Mouse (Mus musculus): ENCODE data around the gene Pdxp.

Gene Pdxp

GRCm38 (mm10) chr15:78899740-78900584, 13.8 kb upstream of the Pdxp start, which contains the start of gene Sh3bp1:
Gene Sh3bp1, plus strand, starts transcription at chr15:78899768.
- DNase-seq (ENCODE audit: low read depth), result peak; percentile 85

GRCm38 (mm10) chr15:78900585-78901421, 12.9 kb upstream of the Pdxp start:
- DNase-seq (ENCODE audit: low read depth), result peak; percentile 48

GRCm38 (mm10) chr15:78901422-78901789, 12.3 kb upstream of the Pdxp start:
- peak; percentile 49 for DNase-seq (ENCODE audit: low read depth)

- DNase-seq (ENCODE audit: low read depth), result peak; percentile 93
Observed at GRCm38 (mm10) chr15:78903243-78903642, 10.5 kb upstream of the Pdxp start.

GRCm38 (mm10) chr15:78908399-78908798, 5.3 kb upstream of the Pdxp start:
- no peak for DNase-seq (ENCODE audit: low read depth)

GRCm38 (mm10) chr15:78908982-78909381, 4.7 kb upstream of the Pdxp start:
- no peak for DNase-seq (ENCODE audit: low read depth)

GRCm38 (mm10) chr15:78912040-78912439, 1.7 kb upstream of the Pdxp start:
- peak; percentile 72 for DNase-seq (ENCODE audit: low read depth)

GRCm38 (mm10) chr15:78914091-78914822, 538 bp downstream of the Pdxp start:
- peak; percentile 58 for DNase-seq (ENCODE audit: low read depth)

GRCm38 (mm10) chr15:78914823-78915659, 1.3 kb downstream of the Pdxp start:
- peak; percentile 37 for DNase-seq (ENCODE audit: low read depth)

GRCm38 (mm10) chr15:78915660-78916017, 1.9 kb downstream of the Pdxp start:
- peak; percentile 92 for DNase-seq (ENCODE audit: low read depth)

GRCm38 (mm10) chr15:78916052-78916826, 2.5 kb downstream of the Pdxp start:
- DNase-seq (ENCODE audit: low read depth), result no peak

- no peak for DNase-seq (ENCODE audit: low read depth)
Observed at GRCm38 (mm10) chr15:78918126-78918525, 4.4 kb downstream of the Pdxp start.

GRCm38 (mm10) chr15:78919914-78920313, 6.2 kb downstream of the Pdxp start:
- peak; percentile 56 for DNase-seq (ENCODE audit: low read depth)

- DNase-seq (ENCODE audit: low read depth), result peak; percentile 64
Observed at GRCm38 (mm10) chr15:78922700-78923099, 9.0 kb downstream of the Pdxp start.

GRCm38 (mm10) chr15:78923585-78923984, 9.9 kb downstream of the Pdxp start:
- peak; percentile 92 for DNase-seq (ENCODE audit: low read depth)

GRCm38 (mm10) chr15:78925129-78925528, 11.4 kb downstream of the Pdxp start:
- no peak for DNase-seq (ENCODE audit: low read depth)

GRCm38 (mm10) chr15:78926021-78926919, 12.6 kb downstream of the Pdxp start, which contains the start of gene Lgals1:
Gene Lgals1, plus strand, starts transcription at chr15:78926725.
- DNase-seq (ENCODE audit: low read depth), result peak; percentile 91

- no peak for DNase-seq (ENCODE audit: low read depth)
Observed at GRCm38 (mm10) chr15:78927021-78927787, 13.5 kb downstream of the Pdxp start.
